Mouse (Mus musculus): ENCODE results near the gene Frmd8. TPM values are rescaled to one million over a fixed set of nuclear protein-coding genes. Genes with fewer than 3 reads are reported as not detected.

Gene Frmd8
- polyA plus RNA-seq, 1 experiment from 2014 or later = 25.3 TPM

Other genes with a start within 250 kb of the Frmd8 start
- gene Rela, start 237.8 kb downstream of the Frmd8 start, polyA plus RNA-seq (2015; fragmentation: Nextera tagmentation; extraction: Ambion mirVana) = 43.5 and 46.0 TPM in 2 replicates
- 28.7 and 28.8 TPM in 2 replicates for gene Sipa1, start 211.6 kb downstream of the Frmd8 start, polyA plus RNA-seq (2015; fragmentation: Nextera tagmentation; extraction: Ambion mirVana)
- 27.7 and 32.3 TPM in 2 replicates for gene Map3k11, start 186.5 kb downstream of the Frmd8 start, polyA plus RNA-seq (2015; fragmentation: Nextera tagmentation; extraction: Ambion mirVana)
- 17.7 and 19.3 TPM in 2 replicates for gene Pcnx3, start 186.4 kb downstream of the Frmd8 start, polyA plus RNA-seq (2015; fragmentation: Nextera tagmentation; extraction: Ambion mirVana)
- gene Kcnk7, start 170.9 kb downstream of the Frmd8 start, polyA plus RNA-seq (2015; fragmentation: Nextera tagmentation; extraction: Ambion mirVana) = 0.52 and 1.3 TPM in 2 replicates
- gene Ehbp1l1, start 149.0 kb downstream of the Frmd8 start, polyA plus RNA-seq (2015; fragmentation: Nextera tagmentation; extraction: Ambion mirVana) = 45.0 and 50.0 TPM in 2 replicates
- gene Fam89b, start 145.6 kb downstream of the Frmd8 start, polyA plus RNA-seq (2015; fragmentation: Nextera tagmentation; extraction: Ambion mirVana) = 76.4 and 81.5 TPM in 2 replicates
- 27.1 and 30.6 TPM in 2 replicates for gene Ltbp3, start 134.4 kb downstream of the Frmd8 start, polyA plus RNA-seq (2015; fragmentation: Nextera tagmentation; extraction: Ambion mirVana)
- 63.6 and 68.9 TPM in 2 replicates for gene Scyl1, start 103.9 kb downstream of the Frmd8 start, polyA plus RNA-seq (2015; fragmentation: Nextera tagmentation; extraction: Ambion mirVana)
- gene Slc25a45, start 2.5 kb upstream of the Frmd8 start, polyA plus RNA-seq (2015; fragmentation: Nextera tagmentation; extraction: Ambion mirVana) = 5.5 TPM in 2 replicates
- 2.3 and 2.4 TPM in 2 replicates for gene Tigd3, start 18.9 kb upstream of the Frmd8 start, polyA plus RNA-seq (2015; fragmentation: Nextera tagmentation; extraction: Ambion mirVana)
- gene Dpf2, start 37.7 kb upstream of the Frmd8 start, polyA plus RNA-seq (2015; fragmentation: Nextera tagmentation; extraction: Ambion mirVana) = 98.7 and 118 TPM in 2 replicates
- 9.6 and 11.0 TPM in 2 replicates for gene Cdc42ep2, start 49.5 kb upstream of the Frmd8 start, polyA plus RNA-seq (2015; fragmentation: Nextera tagmentation; extraction: Ambion mirVana)
- gene Pola2, start 88.9 kb upstream of the Frmd8 start, polyA plus RNA-seq (2015; fragmentation: Nextera tagmentation; extraction: Ambion mirVana) = 60.9 and 64.2 TPM in 2 replicates
- not detected in 2 replicates for gene Slc22a20, start 110.9 kb upstream of the Frmd8 start, polyA plus RNA-seq (2015; fragmentation: Nextera tagmentation; extraction: Ambion mirVana)
- 15.2 and 16.4 TPM in 2 replicates for gene Capn1, start 140.6 kb upstream of the Frmd8 start, polyA plus RNA-seq (2015; fragmentation: Nextera tagmentation; extraction: Ambion mirVana)
- 26.7 and 31.7 TPM in 2 replicates for gene Syvn1, start 171.3 kb upstream of the Frmd8 start, polyA plus RNA-seq (2015; fragmentation: Nextera tagmentation; extraction: Ambion mirVana)
- gene Mrpl49, start 182.5 kb upstream of the Frmd8 start, polyA plus RNA-seq (2015; fragmentation: Nextera tagmentation; extraction: Ambion mirVana) = 68.0 and 70.4 TPM in 2 replicates
- 625 and 772 TPM in 2 replicates for gene Fau, start 182.6 kb upstream of the Frmd8 start, polyA plus RNA-seq (2015; fragmentation: Nextera tagmentation; extraction: Ambion mirVana)
- gene Znhit2, start 185.9 kb upstream of the Frmd8 start, polyA plus RNA-seq (2015; fragmentation: Nextera tagmentation; extraction: Ambion mirVana) = 34.6 and 36.6 TPM in 2 replicates
- gene Tm7sf2, start 193.1 kb upstream of the Frmd8 start, polyA plus RNA-seq (2015; fragmentation: Nextera tagmentation; extraction: Ambion mirVana) = 27.7 and 30.0 TPM in 2 replicates
- gene Vps51, start 202.0 kb upstream of the Frmd8 start, polyA plus RNA-seq (2015; fragmentation: Nextera tagmentation; extraction: Ambion mirVana) = 69.1 and 70.0 TPM in 2 replicates
- gene Tmem262, start 204.8 kb upstream of the Frmd8 start, polyA plus RNA-seq (2015; fragmentation: Nextera tagmentation; extraction: Ambion mirVana) = not detected in 2 replicates
- 2.0 and 2.3 TPM in 2 replicates for gene Gm28374, start 207.0 kb upstream of the Frmd8 start, polyA plus RNA-seq (2015; fragmentation: Nextera tagmentation; extraction: Ambion mirVana)
- gene Zfpl1, start 209.7 kb upstream of the Frmd8 start, polyA plus RNA-seq (2015; fragmentation: Nextera tagmentation; extraction: Ambion mirVana) = 61.5 and 69.8 TPM in 2 replicates
- gene Cdca5, start 209.7 kb upstream of the Frmd8 start, polyA plus RNA-seq (2015; fragmentation: Nextera tagmentation; extraction: Ambion mirVana) = 29.9 and 32.7 TPM in 2 replicates
- 0.28 TPM in 1 of 2 replicates, not detected in the other for gene AC131692.1, start 219.1 kb upstream of the Frmd8 start, polyA plus RNA-seq (2015; fragmentation: Nextera tagmentation; extraction: Ambion mirVana)
- 3.0 and 5.9 TPM in 2 replicates for gene Naaladl1, start 230.5 kb upstream of the Frmd8 start, polyA plus RNA-seq (2015; fragmentation: Nextera tagmentation; extraction: Ambion mirVana)
- 40.7 and 46.1 TPM in 2 replicates for gene Sac3d1, start 243.4 kb upstream of the Frmd8 start, polyA plus RNA-seq (2015; fragmentation: Nextera tagmentation; extraction: Ambion mirVana)

Data from stomach, embryonic 15.5 days (tissue).